ENCODE assay signal across 17 mouse cellular contexts in genomic region chr8:8231996-8232632, GRCm38 (mm10).
DNase-seq lines count a peak whose midpoint lies in the region; ATAC-seq lines count a peak whose summit lies in the region.
"Had no signal": no experiment of that assay in that cellular context is flagged by ENCODE, and none has a peak within 500 bp of the region (broad histone marks: within the 10 kb centered on the region; RNA-seq: fewer than 3 reads in every experiment).

No protein-coding gene starts in this region.

- no peak for ATAC-seq in hindbrain, embryonic 15.5 days (ENCODE audit: low FRiP score, low read depth)

- 79% methylated on average over 13 of the region's 13 CpGs for WGBS in heart, embryonic 10.5 days
- 47% methylated on average over 13 of the region's 13 CpGs for WGBS in hindbrain, embryonic 15.5 days

- H3K36me3 ChIP-seq in heart, embryonic 10.5 days = no peaks in the 10 kb centered on the region
- H3K36me3 ChIP-seq in hindbrain, embryonic 15.5 days = no peaks in the 10 kb centered on the region
- H3K36me3 ChIP-seq: G1E had no signal

- H3K4me1 ChIP-seq in heart, embryonic 10.5 days = peaks cover 3% of the 10 kb centered on the region
- H3K4me1 ChIP-seq in hindbrain, embryonic 15.5 days (replicated peaks) = peaks cover 15% of the 10 kb centered on the region

- no peak overlapping the region for H3K4me2 ChIP-seq in hindbrain, embryonic 15.5 days

- H3K27ac ChIP-seq in heart, embryonic 10.5 days = no peak overlapping the region
- peak overlapping the region; percentile 48 for H3K27ac ChIP-seq in hindbrain, embryonic 15.5 days (replicated peaks)
- H3K27ac ChIP-seq: liver, embryonic 14.5 days had no signal

- H3K9ac ChIP-seq in hindbrain, embryonic 15.5 days = no peak overlapping the region
- H3K9ac ChIP-seq: liver, embryonic 14.5 days had no signal

- H3K9me3 ChIP-seq in heart, embryonic 10.5 days = no peaks in the 10 kb centered on the region
- H3K9me3 ChIP-seq in hindbrain, embryonic 15.5 days = no peaks in the 10 kb centered on the region
- H3K9me3 ChIP-seq: G1E had no signal

- DNase-seq in heart, embryonic 10.5 days (ENCODE audit: low spot score) = peak; percentile 42
- DNase-seq in heart, postnatal 4 days = no peak
- DNase-seq in right cerebral cortex, postnatal 10 days (ENCODE audit: low spot score in 2 of 2) = peak; percentile 26 to 37
- DNase-seq in right cerebral cortex, postnatal 14 days = no peak
- DNase-seq in kidney, adult 8-10 months = no peak
- DNase-seq in T-cell, adult 2 months (ENCODE audit: low spot score) = no peak
- no peak for DNase-seq in adrenal gland, adult 8-10 months
- DNase-seq: adrenal gland, postnatal 25 days; cerebellum, adult 11 months; embryo, embryonic 11 days; gastrocnemius, postnatal 10 days; heart, postnatal 36 days; kidney, adult 18-20 months; kidney, postnatal 4 days had no signal

- H3K4me3 ChIP-seq in heart, embryonic 10.5 days = no peak overlapping the region
- no peak overlapping the region for H3K4me3 ChIP-seq in hindbrain, embryonic 15.5 days

- H3K27me3 ChIP-seq in heart, embryonic 10.5 days (ENCODE audit: insufficient read depth, poor library complexity, severe bottlenecking) = no peaks in the 10 kb centered on the region
- H3K27me3 ChIP-seq in hindbrain, embryonic 15.5 days = 0 out of 2 replicates have a peak, but pooled peaks cover 2% of the 10 kb centered on the region

Comparison
In these comparisons a context has a peak if more than half of its experiments do, and no peak if none do; other contexts are left out.
1. DNase-seq: peak in heart, embryonic 10.5 days (single experiment) and right cerebral cortex, postnatal 10 days (2 of 2); none in heart, postnatal 4 days (single experiment), right cerebral cortex, postnatal 14 days (single experiment), kidney, adult 8-10 months (0 of 2), T-cell, adult 2 months (single experiment) and adrenal gland, adult 8-10 months (single experiment).